Mouse (Mus musculus): ENCODE measurements around the gene Tshb. TPM values are rescaled to one million over a fixed set of nuclear protein-coding genes. Genes with fewer than 3 reads are reported as not detected.

Gene Tshb
- polyA plus RNA-seq, 1 experiment = not detected

GRCm38 (mm10) chr3:102752457-102752856, 30.1 kb downstream of the Tshb start:
- TF ChIP-seq CTCF (IDR thresholded peaks at IDR 0.05; ENCODE audit: borderline replicate concordance, insufficient read depth, low read length) (no peak), POLR2A (IDR thresholded peaks at IDR 0.05; ENCODE audit: low read depth, low read length) (no peak)
- Histone ChIP-seq H3K27ac (ENCODE audit: insufficient read depth, low read length) (no peak overlapping the region), H3K4me1 (ENCODE audit: control insufficient read depth, insufficient read depth, low read length) (peaks cover 14% of the 10 kb centered on the region), H3K4me3 (ENCODE audit: insufficient read depth, low read length) (no peak overlapping the region)

DNA sequence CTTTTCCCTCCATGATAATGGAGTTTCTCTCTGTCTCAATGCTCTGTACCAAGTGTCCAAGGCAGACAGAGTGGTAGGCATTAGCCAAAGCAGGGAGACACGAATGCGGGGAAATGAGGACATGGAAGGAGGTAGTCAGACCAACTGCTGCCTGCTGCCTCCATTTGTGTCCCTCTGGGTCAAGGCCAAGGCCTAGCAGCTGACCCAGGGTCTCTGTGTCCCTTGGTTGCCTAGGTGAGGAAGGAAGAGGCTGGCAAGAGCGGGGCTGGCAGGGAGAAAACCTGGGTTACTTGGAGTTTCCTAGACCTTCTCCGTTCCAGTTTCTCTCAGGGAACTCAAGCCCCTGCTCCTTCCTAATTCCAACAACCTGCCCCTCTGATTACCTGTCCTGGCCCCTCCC, 30.5 kb downstream of the Tshb start:
- Histone ChIP-seq H3K4me1 (ENCODE audit: control insufficient read depth, insufficient read depth, low read length) (peaks cover 14% of the 10 kb centered on the region), H3K27ac (ENCODE audit: insufficient read depth, low read length) (no peak overlapping the region), H3K4me3 (ENCODE audit: insufficient read depth, low read length) (no peak overlapping the region)
- TF ChIP-seq CTCF (IDR thresholded peaks at IDR 0.05; ENCODE audit: borderline replicate concordance, insufficient read depth, low read length) = no peak
- TF ChIP-seq POLR2A (IDR thresholded peaks at IDR 0.05; ENCODE audit: low read depth, low read length) = no peak

GRCm38 (mm10) chr3:102751536-102751935, 31.0 kb downstream of the Tshb start:
- no peak for TF ChIP-seq POLR2A (IDR thresholded peaks at IDR 0.05; ENCODE audit: low read depth, low read length)
- TF ChIP-seq CTCF (IDR thresholded peaks at IDR 0.05; ENCODE audit: borderline replicate concordance, insufficient read depth, low read length) = no peak

DNA sequence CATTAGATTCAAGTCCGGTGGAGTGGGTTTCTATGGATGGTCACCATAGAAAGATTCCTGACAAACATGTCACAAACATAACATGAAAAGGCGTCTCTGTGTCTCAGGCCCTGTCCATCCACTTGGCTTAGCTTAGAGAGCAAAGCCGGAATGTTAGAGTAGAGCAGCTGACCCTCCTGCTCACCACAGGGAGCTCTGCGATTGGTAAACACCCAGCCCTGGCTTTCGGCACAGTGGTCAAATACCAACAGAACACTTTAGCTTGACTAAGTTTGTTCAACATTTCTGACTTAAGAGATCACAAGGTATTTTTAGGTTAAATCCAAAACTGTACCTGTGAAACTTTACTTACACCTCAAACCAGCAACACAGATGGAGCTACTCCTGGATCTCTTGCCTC, 31.4 kb downstream of the Tshb start:
- peaks cover 8% of the 10 kb centered on the region for H3K4me1 ChIP-seq (ENCODE audit: control insufficient read depth, insufficient read depth, low read length)
- H3K4me3 ChIP-seq (ENCODE audit: insufficient read depth, low read length) = no peak overlapping the region
- no peak overlapping the region for H3K27ac ChIP-seq (ENCODE audit: insufficient read depth, low read length)
- TF ChIP-seq POLR2A (IDR thresholded peaks at IDR 0.05; ENCODE audit: low read depth, low read length) = no peak
- TF ChIP-seq CTCF (IDR thresholded peaks at IDR 0.05; ENCODE audit: borderline replicate concordance, insufficient read depth, low read length) = no peak

More at GRCm38 (mm10) chr3:102751536-102751935, 31.0 kb downstream of the Tshb start:
- H3K27ac ChIP-seq (ENCODE audit: insufficient read depth, low read length) = no peak overlapping the region
- peaks cover 10% of the 10 kb centered on the region for H3K4me1 ChIP-seq (ENCODE audit: control insufficient read depth, insufficient read depth, low read length)
- no peak overlapping the region for H3K4me3 ChIP-seq (ENCODE audit: insufficient read depth, low read length)

DNA sequence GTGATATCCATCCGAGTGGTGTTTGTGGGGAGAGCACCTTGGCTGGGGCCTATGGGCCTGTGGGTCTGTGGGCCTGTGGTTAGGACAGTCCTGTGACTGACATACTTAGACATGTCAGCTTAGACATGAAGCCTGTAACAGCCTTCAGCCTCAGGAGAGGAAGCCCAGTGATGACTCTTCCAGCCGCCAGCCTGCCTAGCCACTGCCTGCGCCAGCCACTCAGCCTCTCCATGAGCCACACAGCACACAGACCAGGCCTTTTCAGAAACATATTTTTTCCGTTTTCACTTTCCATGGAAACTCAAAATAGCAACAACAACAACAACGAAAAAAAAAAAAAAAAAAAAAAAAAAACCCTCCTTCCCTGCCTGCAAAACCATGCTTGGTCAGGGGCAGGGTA, 33.8 kb downstream of the Tshb start:
- TF ChIP-seq CTCF (IDR thresholded peaks at IDR 0.05; ENCODE audit: borderline replicate concordance, insufficient read depth, low read length) (no peak), POLR2A (IDR thresholded peaks at IDR 0.05; ENCODE audit: low read depth, low read length) (no peak)
- no peak overlapping the region for H3K27ac ChIP-seq (ENCODE audit: insufficient read depth, low read length)

DNA sequence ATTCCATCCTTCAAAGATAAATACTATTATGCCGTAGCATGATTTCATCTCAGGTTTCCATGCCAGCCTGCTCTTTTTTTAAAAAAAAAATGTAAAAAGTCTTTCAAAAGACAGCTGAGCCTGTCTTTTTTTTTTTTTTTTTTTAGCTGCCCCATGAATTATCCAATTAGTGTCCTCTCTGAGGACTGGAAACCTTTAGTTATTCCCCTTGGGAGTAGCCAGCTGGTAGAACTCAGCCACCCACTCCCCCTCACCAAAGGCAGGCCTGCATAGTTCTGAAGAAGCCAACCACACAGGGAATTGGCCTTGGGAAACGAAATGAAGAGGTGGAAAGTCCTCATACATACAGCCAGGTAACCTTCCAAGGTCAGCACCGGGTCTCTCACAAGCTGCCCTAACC, 34.5 kb downstream of the Tshb start:
- H3K4me1 ChIP-seq (ENCODE audit: control insufficient read depth, insufficient read depth, low read length) = peaks cover 7% of the 10 kb centered on the region; the same call in 1 of the 2 replicates
- H3K4me3 ChIP-seq (ENCODE audit: insufficient read depth, low read length) = no peak overlapping the region
- no peak overlapping the region for H3K27ac ChIP-seq (ENCODE audit: insufficient read depth, low read length)
- no peak for TF ChIP-seq POLR2A (IDR thresholded peaks at IDR 0.05; ENCODE audit: low read depth, low read length)
- TF ChIP-seq CTCF (IDR thresholded peaks at IDR 0.05; ENCODE audit: borderline replicate concordance, insufficient read depth, low read length) = no peak

More for the DNA sequence above, 33.8 kb downstream of the Tshb start:
- peaks cover 7% of the 10 kb centered on the region; the same call in 1 of the 2 replicates for H3K4me1 ChIP-seq (ENCODE audit: control insufficient read depth, insufficient read depth, low read length)
- H3K4me3 ChIP-seq (ENCODE audit: insufficient read depth, low read length) = no peak overlapping the region

- no peak overlapping the region for H3K4me3 ChIP-seq (ENCODE audit: insufficient read depth, low read length)
- peaks cover 7% of the 10 kb centered on the region; the same call in 1 of the 2 replicates for H3K4me1 ChIP-seq (ENCODE audit: control insufficient read depth, insufficient read depth, low read length)
- H3K27ac ChIP-seq (ENCODE audit: insufficient read depth, low read length) = no peak overlapping the region
- no peak for TF ChIP-seq CTCF (IDR thresholded peaks at IDR 0.05; ENCODE audit: borderline replicate concordance, insufficient read depth, low read length)
These were observed 36.3 kb downstream of the Tshb start for GRCm38 (mm10) chr3:102746174-102746573.

DNA sequence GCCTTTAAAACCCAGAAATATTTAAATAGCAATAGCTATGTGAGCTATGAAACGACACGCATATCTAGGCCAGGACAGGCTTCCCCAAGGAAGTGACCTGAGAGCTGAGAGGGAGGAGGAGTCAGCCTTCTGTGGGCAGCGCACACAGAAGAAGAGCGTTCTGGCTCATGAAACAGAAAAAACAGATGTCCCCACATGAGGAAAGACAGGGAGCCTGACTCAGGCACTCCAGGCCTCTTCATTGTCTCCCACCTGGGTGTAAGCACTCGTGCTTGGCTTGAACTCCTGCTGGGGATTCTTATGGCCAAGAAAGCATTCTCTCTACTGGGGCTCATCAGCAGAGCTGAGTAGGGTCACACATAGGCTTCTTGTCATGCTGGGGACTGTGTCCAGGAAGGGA, 37.9 kb downstream of the Tshb start:
- TF ChIP-seq CTCF (IDR thresholded peaks at IDR 0.05; ENCODE audit: borderline replicate concordance, insufficient read depth, low read length) = no peak
- no peak for TF ChIP-seq POLR2A (IDR thresholded peaks at IDR 0.05; ENCODE audit: low read depth, low read length)
- H3K4me3 ChIP-seq (ENCODE audit: insufficient read depth, low read length) = no peak overlapping the region

GRCm38 (mm10) chr3:102743781-102744471, 38.6 kb downstream of the Tshb start:
- peaks cover 7% of the 10 kb centered on the region; the same call in 1 of the 2 replicates for H3K4me1 ChIP-seq (ENCODE audit: control insufficient read depth, insufficient read depth, low read length)
- no peak for TF ChIP-seq CTCF (IDR thresholded peaks at IDR 0.05; ENCODE audit: borderline replicate concordance, insufficient read depth, low read length)
- H3K27ac ChIP-seq (ENCODE audit: insufficient read depth, low read length) = no peak overlapping the region
- no peak overlapping the region for H3K4me3 ChIP-seq (ENCODE audit: insufficient read depth, low read length)

More for the DNA sequence above, 37.9 kb downstream of the Tshb start:
- no peak overlapping the region for H3K27ac ChIP-seq (ENCODE audit: insufficient read depth, low read length)
- H3K4me1 ChIP-seq (ENCODE audit: control insufficient read depth, insufficient read depth, low read length) = peaks cover 7% of the 10 kb centered on the region; the same call in 1 of the 2 replicates

DNA sequence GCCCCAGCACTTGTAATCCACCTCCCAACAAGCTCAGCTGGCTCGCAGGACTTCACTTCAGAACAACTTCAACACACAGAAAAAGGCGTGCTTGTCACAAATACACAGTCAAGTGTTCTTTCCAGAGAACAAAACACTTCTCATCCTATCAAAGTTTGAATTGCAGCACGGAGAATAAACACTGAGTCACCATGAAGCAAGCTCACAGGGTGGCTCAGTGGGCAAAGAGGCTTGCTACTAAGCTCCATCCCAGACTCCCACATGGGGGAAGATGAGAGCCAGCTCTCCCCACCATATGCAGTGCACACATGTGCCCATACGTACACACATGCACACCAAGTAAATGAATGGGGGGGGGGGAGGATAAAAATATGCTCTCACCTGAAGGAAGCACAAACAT, 39.3 kb downstream of the Tshb start:
- TF ChIP-seq CTCF (IDR thresholded peaks at IDR 0.05; ENCODE audit: borderline replicate concordance, insufficient read depth, low read length) (no peak), POLR2A (IDR thresholded peaks at IDR 0.05; ENCODE audit: low read depth, low read length) (no peak)
- Histone ChIP-seq H3K4me1 (ENCODE audit: control insufficient read depth, insufficient read depth, low read length) (peaks cover 7% of the 10 kb centered on the region; the same call in 1 of the 2 replicates), H3K27ac (ENCODE audit: insufficient read depth, low read length) (no peak overlapping the region)

More for the DNA sequence above, 39.3 kb downstream of the Tshb start:
- H3K4me3 ChIP-seq (ENCODE audit: insufficient read depth, low read length) = no peak overlapping the region
